Mouse (Mus musculus) heart, adult 2 months (tissue): ENCODE measurements around the gene Abr.

Experiments
- CTCF ChIP-seq: fragments of 200-600 bp; IDR thresholded peaks from 2 replicates; pipeline ENCODE4 v1.8.1; 2022; ENCODE audit warnings: antibody characterized with exemption, mild to moderate bottlenecking, moderate library complexity
- EP300 ChIP-seq: fragments of 200-500 bp; IDR thresholded peaks from 2 replicates; pipeline ENCODE4 v1.6.1; 2011; ENCODE audit warnings: low read depth, low read length, control low read depth; ENCODE audit not compliant: insufficient read depth
- POLR2A ChIP-seq: fragments of 200-500 bp; IDR thresholded peaks from 2 replicates; pipeline ENCODE4 v1.6.1; 2011; ENCODE audit warnings: mild to moderate bottlenecking, low read depth, low read length, control low read depth; ENCODE audit not compliant: insufficient read depth

GRCm38 (mm10) chr11:76525646-76526351, 96.3 kb downstream of the Abr start:
- TF ChIP-seq CTCF (no peak), POLR2A (no peak), EP300 (no peak)
